Mouse (Mus musculus): ENCODE results near the gene Tgm7. TPM values are rescaled to one million over a fixed set of nuclear protein-coding genes. Genes with fewer than 3 reads are reported as not detected.

The Tgm7 gene
- polyA plus RNA-seq, 1 experiment from 2014 or later: 0.17 TPM

- no peak within 1 kb of the TSS for H3K9ac ChIP-seq (ENCODE audit: low read depth, low read length)
- no peaks in the 10 kb centered on the region for H3K27me3 ChIP-seq (replicated peaks; ENCODE audit: control insufficient read depth, insufficient read depth, low read length)
- H3K4me1 ChIP-seq (ENCODE audit: control insufficient read depth, insufficient read depth, low read length): no peaks in the 10 kb centered on the region
- 47% methylated on average over 6 of the region's 6 CpGs for WGBS
- H3K36me3 ChIP-seq (ENCODE audit: control insufficient read depth, insufficient read depth, low read length): no peaks in the 10 kb centered on the region
- no peaks in the 10 kb centered on the region for H3K9me3 ChIP-seq (ENCODE audit: control insufficient read depth, low read length)
- no peak for ATAC-seq
- no peak within 1 kb of the TSS for H3K27ac ChIP-seq (ENCODE audit: low read length)
- no peak within 1 kb of the TSS for H3K4me3 ChIP-seq (ENCODE audit: low read length)
- no peak within 1 kb of the TSS for H3K4me2 ChIP-seq (ENCODE audit: low read depth, low read length)
Observed at GRCm38 (mm10) chr2:121085480-121086185, 24.0 kb downstream of the Tgm7 start, which contains the start of gene Tgm5. TSS of gene Tgm5 (minus strand) at chr2:121085841.

- H3K27ac ChIP-seq (ENCODE audit: low read length): no peak overlapping the region
- no peaks in the 10 kb centered on the region for H3K27me3 ChIP-seq (replicated peaks; ENCODE audit: control insufficient read depth, insufficient read depth, low read length)
- no peak overlapping the region for H3K4me2 ChIP-seq (ENCODE audit: low read depth, low read length)
- 87% methylated on average over 1 of the region's 1 CpGs for WGBS
- no peaks in the 10 kb centered on the region for H3K36me3 ChIP-seq (ENCODE audit: control insufficient read depth, insufficient read depth, low read length)
- ATAC-seq: no peak
- no peak overlapping the region for H3K4me3 ChIP-seq (ENCODE audit: low read length)
- H3K9me3 ChIP-seq (ENCODE audit: control insufficient read depth, low read length): no peaks in the 10 kb centered on the region
- H3K4me1 ChIP-seq (ENCODE audit: control insufficient read depth, insufficient read depth, low read length): no peaks in the 10 kb centered on the region
- no peak overlapping the region for H3K9ac ChIP-seq (ENCODE audit: low read depth, low read length)
Observed at GRCm38 (mm10) chr2:121082626-121083025, 27.0 kb downstream of the Tgm7 start.

DNA sequence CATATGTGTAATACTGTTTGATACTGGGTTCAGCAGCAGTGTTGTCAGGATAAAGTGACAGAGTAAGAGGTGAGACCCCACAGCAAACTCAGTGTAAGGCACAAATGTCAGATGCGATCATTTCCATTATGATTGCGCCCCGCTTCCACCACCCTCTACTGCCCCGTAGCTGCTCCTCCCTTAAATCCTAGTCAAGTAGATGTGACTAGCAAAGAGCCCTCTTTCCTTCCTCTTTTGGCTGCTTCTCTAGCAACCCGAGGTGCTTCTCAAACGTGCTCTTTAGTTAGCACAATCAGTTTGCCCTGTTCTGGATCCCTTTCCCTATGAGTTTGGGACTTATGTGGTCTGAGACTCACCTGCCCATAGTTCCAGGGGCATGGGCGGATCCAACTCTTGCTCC lies 34.8 kb downstream of the Tgm7 start:
- H3K9me3 ChIP-seq (ENCODE audit: control insufficient read depth, low read length): no peaks in the 10 kb centered on the region
- H3K4me2 ChIP-seq (ENCODE audit: low read depth, low read length): no peak overlapping the region
- 82% methylated on average over 7 of the region's 7 CpGs for WGBS
- no peak overlapping the region for H3K9ac ChIP-seq (ENCODE audit: low read depth, low read length)
- no peak overlapping the region for H3K27ac ChIP-seq (ENCODE audit: low read length)
- H3K36me3 ChIP-seq (ENCODE audit: control insufficient read depth, insufficient read depth, low read length): no peaks in the 10 kb centered on the region
- ATAC-seq: no peak
- H3K4me3 ChIP-seq (ENCODE audit: low read length): no peak overlapping the region
- no peaks in the 10 kb centered on the region for H3K4me1 ChIP-seq (ENCODE audit: control insufficient read depth, insufficient read depth, low read length)
- no peaks in the 10 kb centered on the region for H3K27me3 ChIP-seq (replicated peaks; ENCODE audit: control insufficient read depth, insufficient read depth, low read length)

GRCm38 (mm10) chr2:121071871-121072270 lies 37.7 kb downstream of the Tgm7 start:
- H3K27me3 ChIP-seq (replicated peaks; ENCODE audit: control insufficient read depth, insufficient read depth, low read length): no peaks in the 10 kb centered on the region
- no peak overlapping the region for H3K9ac ChIP-seq (ENCODE audit: low read depth, low read length)
- no peak for ATAC-seq
- no peaks in the 10 kb centered on the region for H3K9me3 ChIP-seq (ENCODE audit: control insufficient read depth, low read length)
- 74% methylated on average over 6 of the region's 6 CpGs for WGBS
- H3K4me3 ChIP-seq (ENCODE audit: low read length): no peak overlapping the region
- no peak overlapping the region for H3K4me2 ChIP-seq (ENCODE audit: low read depth, low read length)
- H3K27ac ChIP-seq (ENCODE audit: low read length): no peak overlapping the region
- H3K4me1 ChIP-seq (ENCODE audit: control insufficient read depth, insufficient read depth, low read length): no peaks in the 10 kb centered on the region
- no peaks in the 10 kb centered on the region for H3K36me3 ChIP-seq (ENCODE audit: control insufficient read depth, insufficient read depth, low read length)

DNA sequence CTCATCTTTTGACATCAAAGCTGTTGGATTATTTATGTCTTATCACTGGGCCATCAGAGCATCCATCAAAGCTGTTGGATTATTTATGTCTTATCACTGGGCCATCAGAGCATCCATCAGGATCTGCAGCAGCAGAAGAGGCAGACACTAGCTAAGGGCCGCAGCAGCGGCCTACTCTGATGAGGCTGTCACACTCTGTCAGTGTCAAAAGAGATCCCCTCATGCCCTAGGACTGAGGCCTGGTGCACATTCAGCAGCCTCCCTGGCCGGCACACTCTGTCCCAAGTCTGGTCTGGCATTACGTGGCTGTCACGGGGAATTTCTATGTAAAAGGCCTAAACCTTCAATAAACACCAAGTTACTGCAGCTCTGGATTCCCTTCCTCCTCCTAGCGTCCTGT lies 40.1 kb downstream of the Tgm7 start:
- H3K9me3 ChIP-seq (ENCODE audit: control insufficient read depth, low read length): no peaks in the 10 kb centered on the region
- WGBS: 70% methylated on average over 6 of the region's 6 CpGs

DNA sequence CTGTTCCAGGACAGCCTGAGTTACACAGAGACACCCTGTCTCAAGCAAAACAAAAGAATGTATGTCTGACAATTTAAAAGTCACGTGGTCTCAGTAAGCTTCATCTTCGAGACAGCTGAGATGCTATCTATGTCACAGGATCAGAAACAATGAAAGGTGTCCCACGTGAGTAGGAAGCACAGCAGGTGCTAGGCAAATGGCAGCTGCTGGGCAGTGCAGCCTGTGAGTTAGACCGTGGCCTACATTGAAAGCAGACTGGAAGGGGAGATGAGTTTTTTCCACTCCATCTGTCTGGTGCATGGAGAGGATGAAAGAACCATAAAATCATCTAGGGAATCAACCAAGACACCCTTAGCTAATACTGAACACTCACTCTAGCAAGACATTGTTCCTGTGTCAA lies 42.5 kb downstream of the Tgm7 start:
- no peak for ATAC-seq
- H3K27me3 ChIP-seq (replicated peaks; ENCODE audit: control insufficient read depth, insufficient read depth, low read length): no peaks in the 10 kb centered on the region
- no peak overlapping the region for H3K4me3 ChIP-seq (ENCODE audit: low read length)
- WGBS: 59% methylated on average over 4 of the region's 4 CpGs
- H3K4me1 ChIP-seq (ENCODE audit: control insufficient read depth, insufficient read depth, low read length): no peaks in the 10 kb centered on the region
- no peaks in the 10 kb centered on the region for H3K36me3 ChIP-seq (ENCODE audit: control insufficient read depth, insufficient read depth, low read length)
- H3K4me2 ChIP-seq (ENCODE audit: low read depth, low read length): no peak overlapping the region
- H3K27ac ChIP-seq (ENCODE audit: low read length): no peak overlapping the region
- no peaks in the 10 kb centered on the region for H3K9me3 ChIP-seq (ENCODE audit: control insufficient read depth, low read length)
- H3K9ac ChIP-seq (ENCODE audit: low read depth, low read length): no peak overlapping the region

More for the DNA sequence above, 40.1 kb downstream of the Tgm7 start:
- H3K4me1 ChIP-seq (ENCODE audit: control insufficient read depth, insufficient read depth, low read length): no peaks in the 10 kb centered on the region
- no peaks in the 10 kb centered on the region for H3K27me3 ChIP-seq (replicated peaks; ENCODE audit: control insufficient read depth, insufficient read depth, low read length)
- H3K4me2 ChIP-seq (ENCODE audit: low read depth, low read length): no peak overlapping the region
- no peaks in the 10 kb centered on the region for H3K36me3 ChIP-seq (ENCODE audit: control insufficient read depth, insufficient read depth, low read length)
- no peak for ATAC-seq
- no peak overlapping the region for H3K4me3 ChIP-seq (ENCODE audit: low read length)
- H3K9ac ChIP-seq (ENCODE audit: low read depth, low read length): no peak overlapping the region
- H3K27ac ChIP-seq (ENCODE audit: low read length): no peak overlapping the region

DNA sequence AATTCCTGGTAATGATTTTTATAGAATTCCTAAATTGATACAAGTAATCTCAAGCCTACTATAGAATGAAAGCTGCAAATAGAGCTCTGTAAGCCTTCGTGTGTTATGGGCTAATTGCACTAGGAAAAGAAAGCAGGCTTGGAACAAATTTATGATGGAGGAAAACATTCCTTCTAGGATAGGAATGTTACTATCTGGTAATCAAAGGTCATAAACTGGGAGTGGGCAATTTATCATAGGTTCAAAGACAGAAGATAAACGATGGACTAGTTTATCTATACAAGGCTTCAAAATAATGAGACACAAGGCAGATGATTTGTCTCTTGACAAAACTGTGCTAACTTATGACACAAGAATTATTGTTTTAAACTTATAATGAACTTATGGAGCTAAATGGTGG lies 48.3 kb downstream of the Tgm7 start:
- no peaks in the 10 kb centered on the region for H3K36me3 ChIP-seq (ENCODE audit: control insufficient read depth, insufficient read depth, low read length)
- WGBS: 44% methylated on average over 2 of the region's 2 CpGs
- H3K4me2 ChIP-seq (ENCODE audit: low read depth, low read length): no peak overlapping the region
- no peaks in the 10 kb centered on the region for H3K27me3 ChIP-seq (replicated peaks; ENCODE audit: control insufficient read depth, insufficient read depth, low read length)
- H3K4me1 ChIP-seq (ENCODE audit: control insufficient read depth, insufficient read depth, low read length): no peaks in the 10 kb centered on the region
- no peak for ATAC-seq
- no peak overlapping the region for H3K27ac ChIP-seq (ENCODE audit: low read length)
- no peaks in the 10 kb centered on the region for H3K9me3 ChIP-seq (ENCODE audit: control insufficient read depth, low read length)
- H3K9ac ChIP-seq (ENCODE audit: low read depth, low read length): no peak overlapping the region
- no peak overlapping the region for H3K4me3 ChIP-seq (ENCODE audit: low read length)

GRCm38 (mm10) chr2:121057997-121058396 lies 51.6 kb downstream of the Tgm7 start:
- H3K9me3 ChIP-seq (ENCODE audit: control insufficient read depth, low read length): no peaks in the 10 kb centered on the region
- H3K27me3 ChIP-seq (replicated peaks; ENCODE audit: control insufficient read depth, insufficient read depth, low read length): no peaks in the 10 kb centered on the region
- no peak for ATAC-seq
- H3K4me3 ChIP-seq (ENCODE audit: low read length): no peak overlapping the region
- no peak overlapping the region for H3K4me2 ChIP-seq (ENCODE audit: low read depth, low read length)
- H3K9ac ChIP-seq (ENCODE audit: low read depth, low read length): no peak overlapping the region
- H3K4me1 ChIP-seq (ENCODE audit: control insufficient read depth, insufficient read depth, low read length): no peaks in the 10 kb centered on the region
- H3K27ac ChIP-seq (ENCODE audit: low read length): no peak overlapping the region
- H3K36me3 ChIP-seq (ENCODE audit: control insufficient read depth, insufficient read depth, low read length): no peaks in the 10 kb centered on the region
- 59% methylated on average over 6 of the region's 6 CpGs for WGBS

DNA sequence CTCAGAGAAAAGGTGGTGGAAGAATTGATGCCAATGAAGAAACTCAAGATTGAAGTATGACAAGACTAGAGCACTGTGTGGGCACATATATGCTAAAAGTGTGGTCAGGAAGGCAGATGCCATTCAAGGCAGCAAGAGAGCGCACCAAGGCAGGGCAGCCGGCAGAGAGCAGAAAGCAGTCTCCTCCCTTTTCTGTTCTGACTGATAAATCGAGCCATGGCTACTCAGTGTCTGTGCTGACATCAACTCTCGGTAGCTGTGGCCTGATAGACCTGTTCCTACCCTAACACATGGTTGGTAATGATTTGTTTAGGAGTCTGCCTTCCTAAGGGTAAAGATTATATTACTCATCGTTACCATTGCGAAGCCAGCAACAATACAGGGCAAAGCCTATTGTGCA lies 53.7 kb downstream of the Tgm7 start:
- H3K36me3 ChIP-seq (ENCODE audit: control insufficient read depth, insufficient read depth, low read length): no peaks in the 10 kb centered on the region
- H3K4me2 ChIP-seq (ENCODE audit: low read depth, low read length): no peak overlapping the region
- H3K4me3 ChIP-seq (ENCODE audit: low read length): no peak overlapping the region
- ATAC-seq: no peak
- H3K27ac ChIP-seq (ENCODE audit: low read length): no peak overlapping the region
- H3K9me3 ChIP-seq (ENCODE audit: control insufficient read depth, low read length): no peaks in the 10 kb centered on the region
- no peak overlapping the region for H3K9ac ChIP-seq (ENCODE audit: low read depth, low read length)
- H3K27me3 ChIP-seq (replicated peaks; ENCODE audit: control insufficient read depth, insufficient read depth, low read length): no peaks in the 10 kb centered on the region
- H3K4me1 ChIP-seq (ENCODE audit: control insufficient read depth, insufficient read depth, low read length): no peaks in the 10 kb centered on the region
- 80% methylated on average over 6 of the region's 6 CpGs for WGBS

DNA sequence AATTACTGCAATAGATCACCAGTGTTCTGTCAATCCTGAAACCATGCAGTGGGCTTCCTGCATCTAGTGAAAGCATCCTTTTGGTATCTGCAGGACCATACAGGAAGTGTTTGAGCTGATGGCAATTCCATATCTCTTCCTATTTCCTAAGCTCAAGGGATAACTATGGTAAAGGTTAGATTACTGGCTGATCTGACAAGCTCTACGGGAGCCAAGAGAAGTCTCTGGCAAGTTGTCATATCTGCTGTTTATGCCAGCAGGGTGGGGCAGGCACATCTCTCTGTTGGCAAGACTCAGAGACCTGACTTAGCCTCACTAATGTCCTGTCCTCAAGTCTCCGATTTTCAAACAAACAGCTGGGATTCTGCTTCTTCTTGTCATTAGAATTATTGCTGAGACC lies 55.5 kb downstream of the Tgm7 start:
- Histone ChIP-seq H3K4me3 (ENCODE audit: low read length) (no peak overlapping the region), H3K27me3 (replicated peaks; ENCODE audit: control insufficient read depth, insufficient read depth, low read length) (no peaks in the 10 kb centered on the region), H3K9me3 (ENCODE audit: control insufficient read depth, low read length) (no peaks in the 10 kb centered on the region), H3K4me2 (ENCODE audit: low read depth, low read length) (no peak overlapping the region), H3K36me3 (ENCODE audit: control insufficient read depth, insufficient read depth, low read length) (no peaks in the 10 kb centered on the region), H3K4me1 (ENCODE audit: control insufficient read depth, insufficient read depth, low read length) (no peaks in the 10 kb centered on the region), H3K27ac (ENCODE audit: low read length) (no peak overlapping the region), H3K9ac (ENCODE audit: low read depth, low read length) (no peak overlapping the region)
- 65% methylated on average over 2 of the region's 2 CpGs for WGBS
- ATAC-seq: no peak
